Mouse (Mus musculus) liver, adult 2 months (tissue): ENCODE data around the gene Mettl6. TPM values are rescaled to one million over a fixed set of nuclear protein-coding genes. Genes with fewer than 3 reads are reported as not detected.
A peak's percentile ranks its signal among the peaks of the same experiment; 100 is the strongest.

Experiments
- DNase-seq: peaks from one replicate; pipeline ENCODE4 v3.0.0-alpha.2; 2011; ENCODE audit warnings: low read depth, low spot score; ENCODE audit errors: extremely low read depth
- H3K27ac ChIP-seq: fragments of 200-500 bp; replicated peaks from 2 replicates; pipeline ENCODE4 v1.5.1; 2012; ENCODE audit warnings: low read depth, mild to moderate bottlenecking, control low read depth, inconsistent platforms, low read length; ENCODE audit not compliant: insufficient read depth
- H3K27me3 ChIP-seq: fragments of 200-500 bp; 2 replicates; pipeline ENCODE4 v1.6.1; 2012; ENCODE audit warnings: mild to moderate bottlenecking, moderate library complexity, low read length, inconsistent platforms; ENCODE audit not compliant: control insufficient read depth, insufficient read depth
- H3K36me3 ChIP-seq: fragments of 200-500 bp; 2 replicates; pipeline ENCODE4 v1.6.1; 2012; ENCODE audit warnings: low read length, inconsistent platforms; ENCODE audit not compliant: control insufficient read depth, insufficient read depth
- H3K4me1 ChIP-seq: fragments of 200-500 bp; 2 replicates; pipeline ENCODE4 v1.6.1; 2011; ENCODE audit warnings: low read length; ENCODE audit not compliant: control insufficient read depth, insufficient read depth
- H3K4me3 ChIP-seq: fragments of 200-500 bp; 2 replicates; pipeline ENCODE4 v1.5.1; 2011; ENCODE audit warnings: low read depth, mild to moderate bottlenecking, control low read depth, low read length, moderate library complexity; ENCODE audit not compliant: insufficient read depth
- H3K79me2 ChIP-seq: fragments of 200-500 bp; 2 replicates; pipeline ENCODE4 v1.6.1; 2012; ENCODE audit warnings: inconsistent platforms, mild to moderate bottlenecking, low read length, moderate library complexity; ENCODE audit not compliant: control insufficient read depth, insufficient read depth
- H3K9ac ChIP-seq: fragments of 200-500 bp; 2 replicates; pipeline ENCODE4 v1.6.1; 2012; ENCODE audit warnings: low read depth, mild to moderate bottlenecking, control low read depth, inconsistent platforms, low read length
- CTCF ChIP-seq: fragments of 200-500 bp; IDR thresholded peaks from 2 replicates; pipeline ENCODE4 v1.5.1; 2011; ENCODE audit warnings: low read depth, low read length, control low read depth
- POLR2A ChIP-seq: fragments of 200-500 bp; IDR thresholded peaks from 2 replicates; pipeline ENCODE4 v1.6.1; 2011; ENCODE audit warnings: low read length, control low read depth; ENCODE audit not compliant: insufficient read depth; ENCODE audit errors: extremely low read depth
- WGBS: fragments of 180-500 bp; shearing (Covaris S2); methylation state at CpG from one replicate; pipeline ENCODE4 v1.1.7; 2018; 5-methylcytosine and 5-hydroxymethylcytosine counted together
- polyA plus RNA-seq: library from polyadenylated mRNA; depleted of rRNA; stranded (reverse); fragments of >200 nt; gene quantifications from 2 replicates; pipeline ENCODE4 v1.2.3, GENCODE M21; 2012
- total RNA-seq: library from RNA; depleted of rRNA; stranded (reverse); fragments of >200 nt; gene quantifications from 2 replicates; pipeline ENCODE4 v1.2.3, GENCODE M21; 2014

Mettl6 gene
- total and polyA plus RNA-seq, 2 experiments = 5.4 to 11.2 TPM

DNA sequence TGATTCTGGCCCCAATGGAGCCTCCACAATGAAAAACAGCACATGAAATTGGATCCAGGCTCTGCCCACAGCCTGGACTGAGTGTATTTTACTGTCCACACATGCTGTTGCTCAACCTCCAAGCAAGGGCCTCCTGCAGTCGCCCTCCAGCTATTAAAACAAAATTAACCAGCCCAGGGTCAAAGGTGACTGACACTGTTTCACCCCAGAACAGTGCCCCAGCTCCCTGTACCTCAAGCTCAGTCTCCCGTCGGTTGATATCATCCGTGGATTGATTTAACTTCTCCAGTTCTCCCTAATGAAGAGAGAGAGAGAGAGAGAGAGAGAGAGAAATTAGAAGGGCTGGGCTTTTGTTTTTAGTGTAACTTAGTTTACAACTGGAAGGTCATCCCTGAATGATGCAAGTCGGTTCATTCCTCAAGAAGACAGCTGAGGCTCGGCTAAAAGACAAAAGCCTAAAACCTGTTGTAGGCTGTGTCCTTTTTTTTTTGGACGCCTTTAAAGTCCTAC is 60.9 kb downstream of the Mettl6 start:
- Histone ChIP-seq H3K9ac (no peak overlapping the region), H3K4me3 (peak overlapping the region; percentile 22; the same call in 1 of the 2 replicates), H3K36me3 (no peaks in the 10 kb centered on the region; the same call in 1 of the 2 replicates), H3K27me3 (no peaks in the 10 kb centered on the region), H3K79me2 (peaks cover 12% of the 10 kb centered on the region; the same call in 1 of the 2 replicates), H3K4me1 (peaks cover 36% of the 10 kb centered on the region), H3K27ac (peak overlapping the region; percentile 97)
- 5% methylated on average over 7 of the region's 7 CpGs for WGBS
- peak; percentile 99 for DNase-seq
- TF ChIP-seq CTCF (no peak), POLR2A (no peak)

DNA sequence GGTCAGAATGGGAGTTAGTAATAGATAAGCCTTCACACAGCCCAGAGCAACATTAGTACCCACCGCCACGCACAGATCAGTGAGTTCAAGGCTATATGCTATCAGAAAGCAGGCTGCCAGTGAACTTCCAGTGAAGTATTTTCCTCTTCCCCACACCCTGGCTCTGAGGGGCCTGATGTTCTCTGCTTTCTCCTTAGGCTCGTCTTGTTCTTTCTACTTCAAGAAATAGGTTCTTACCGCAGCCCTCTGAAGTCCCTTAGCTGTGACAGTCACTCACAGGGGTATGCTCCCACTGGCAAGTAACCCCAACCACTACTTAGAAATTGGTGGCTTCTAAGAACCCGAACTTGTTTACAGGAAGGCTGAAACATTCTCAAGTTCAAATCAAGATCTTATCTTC is 61.7 kb downstream of the Mettl6 start:
- peaks cover 12% of the 10 kb centered on the region; the same call in 1 of the 2 replicates for H3K79me2 ChIP-seq
- H3K9ac ChIP-seq = peak overlapping the region; percentile 37
- H3K4me1 ChIP-seq = peaks cover 43% of the 10 kb centered on the region
- no peak overlapping the region for H3K4me3 ChIP-seq
- WGBS = 13% methylated on average over 5 of the region's 5 CpGs
- peak; percentile 46 for DNase-seq
- TF ChIP-seq CTCF (no peak), POLR2A (no peak)
- H3K27me3 ChIP-seq = no peaks in the 10 kb centered on the region
- H3K36me3 ChIP-seq = no peaks in the 10 kb centered on the region; the same call in 1 of the 2 replicates
- H3K27ac ChIP-seq = peak overlapping the region; percentile 97

DNA sequence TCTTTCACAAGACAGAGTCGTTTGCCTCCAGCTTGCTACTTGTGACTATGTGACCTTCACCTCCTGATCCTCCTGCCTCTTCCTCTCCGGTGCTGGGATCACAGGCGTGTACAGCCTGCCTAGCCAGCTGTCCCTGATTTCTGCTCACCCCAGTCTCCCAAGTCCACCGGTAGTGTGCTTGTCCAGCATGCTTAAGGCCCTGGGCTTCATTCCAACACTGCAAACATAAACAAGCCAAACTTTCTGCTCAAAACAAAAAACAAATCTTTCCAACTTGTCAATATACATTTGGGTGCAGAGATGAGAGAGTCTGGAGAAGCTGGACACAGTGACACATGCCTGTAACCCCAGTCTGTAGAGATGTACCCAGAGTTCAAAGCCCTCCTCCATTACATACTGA is 62.4 kb downstream of the Mettl6 start:
- peak; percentile 88 for DNase-seq
- Histone ChIP-seq H3K27me3 (no peaks in the 10 kb centered on the region), H3K27ac (peak overlapping the region; percentile 97), H3K79me2 (peaks cover 12% of the 10 kb centered on the region; the same call in 1 of the 2 replicates), H3K9ac (peak overlapping the region; percentile 20), H3K4me3 (no peak overlapping the region), H3K4me1 (peaks cover 49% of the 10 kb centered on the region), H3K36me3 (peaks cover 2% of the 10 kb centered on the region; the same call in 1 of the 2 replicates)
- 0% methylated on average over 4 of the region's 4 CpGs for WGBS
- no peak for TF ChIP-seq CTCF
- no peak for TF ChIP-seq POLR2A

DNA sequence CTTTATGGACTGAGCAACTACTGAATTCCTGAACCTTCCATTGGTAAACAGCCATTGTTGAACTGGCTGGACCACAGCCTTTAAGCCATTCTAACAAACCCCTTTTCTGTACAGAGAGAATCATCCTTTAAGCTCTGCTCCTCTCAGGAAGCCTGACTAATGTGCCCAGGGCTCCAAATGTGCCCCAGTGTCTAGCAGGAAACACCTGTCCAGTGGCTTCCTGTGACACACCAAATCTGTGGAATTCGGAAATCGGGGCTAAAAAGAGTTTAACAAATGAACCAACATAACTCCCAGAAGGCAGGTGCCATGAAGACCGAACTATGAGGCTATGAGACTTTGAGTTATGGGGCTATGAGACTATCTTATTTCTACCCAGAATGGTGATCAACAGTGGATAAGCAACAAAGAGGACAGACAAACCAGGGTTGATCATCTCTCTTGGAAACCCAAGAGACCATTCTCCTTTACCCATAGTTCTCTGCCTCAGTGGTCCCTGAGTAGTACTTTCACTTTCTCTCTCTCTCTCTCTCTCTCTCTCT is 63.0 kb downstream of the Mettl6 start:
- Histone ChIP-seq H3K9ac (no peak overlapping the region), H3K79me2 (peaks cover 17% of the 10 kb centered on the region; the same call in 1 of the 2 replicates), H3K4me3 (no peak overlapping the region), H3K27ac (peak overlapping the region; percentile 39), H3K36me3 (peaks cover 2% of the 10 kb centered on the region; the same call in 1 of the 2 replicates), H3K27me3 (no peaks in the 10 kb centered on the region), H3K4me1 (peaks cover 54% of the 10 kb centered on the region)
- no peak for DNase-seq
- TF ChIP-seq CTCF (no peak), POLR2A (no peak)
- 64% methylated on average over 3 of the region's 3 CpGs for WGBS

DNA sequence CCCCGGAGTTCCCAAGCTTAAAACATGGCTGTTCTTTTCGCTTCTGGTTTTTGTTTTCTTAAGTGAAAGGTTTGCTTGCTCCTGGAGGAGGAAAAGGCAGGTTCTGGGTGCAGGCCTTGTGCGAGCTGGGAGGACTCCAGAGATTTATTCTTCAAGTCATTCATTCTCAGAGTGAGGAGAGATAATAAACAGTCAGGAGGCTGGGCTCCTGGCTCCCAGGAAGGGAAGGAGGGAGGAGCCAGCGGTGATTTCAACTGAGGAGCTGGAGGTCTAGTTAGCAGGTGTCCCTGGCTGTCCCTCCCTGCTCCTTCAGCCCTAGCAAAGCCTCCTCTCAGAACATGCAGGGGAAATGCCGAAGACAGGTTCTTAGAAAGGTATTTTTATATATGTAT is 65.8 kb downstream of the Mettl6 start:
- DNase-seq = no peak
- no peak overlapping the region for H3K4me3 ChIP-seq
- 31% methylated on average over 5 of the region's 5 CpGs for WGBS

More for the DNA sequence above, 65.8 kb downstream of the Mettl6 start:
- Histone ChIP-seq H3K36me3 (peaks cover 2% of the 10 kb centered on the region; the same call in 1 of the 2 replicates), H3K27ac (peak overlapping the region; percentile 79), H3K9ac (peak overlapping the region; percentile 20), H3K4me1 (peaks cover 56% of the 10 kb centered on the region), H3K27me3 (no peaks in the 10 kb centered on the region), H3K79me2 (peaks cover 23% of the 10 kb centered on the region)
- no peak for TF ChIP-seq CTCF
- TF ChIP-seq POLR2A = no peak
